Comparison of ENCODE assay signal across 6 mouse cellular contexts in genomic region chr2:71837261-71837660, GRCm38 (mm10).
"Had no signal": no experiment of that assay in that cellular context is flagged by ENCODE, and none has a peak within 500 bp of the region (broad histone marks: within the 10 kb centered on the region; RNA-seq: fewer than 3 reads in every experiment).

No protein-coding gene starts in this region.

- H3K9me3 ChIP-seq: intestine, embryonic 15.5 days; limb, embryonic 12.5 days; midbrain, embryonic 15.5 days; neural tube, embryonic 13.5 days had no signal

- H3K9ac ChIP-seq: intestine, embryonic 15.5 days; limb, embryonic 12.5 days; liver, embryonic 14.5 days; midbrain, embryonic 15.5 days; neural tube, embryonic 13.5 days had no signal

- ATAC-seq: intestine, embryonic 15.5 days; midbrain, embryonic 15.5 days had no signal

- H3K27me3 ChIP-seq: intestine, embryonic 15.5 days; limb, embryonic 12.5 days; midbrain, embryonic 15.5 days; neural tube, embryonic 13.5 days had no signal

- H3K4me1 ChIP-seq: intestine, embryonic 15.5 days; limb, embryonic 12.5 days; midbrain, embryonic 15.5 days; neural tube, embryonic 13.5 days had no signal

- H3K4me2 ChIP-seq: intestine, embryonic 15.5 days; limb, embryonic 12.5 days; midbrain, embryonic 15.5 days; neural tube, embryonic 13.5 days had no signal

- H3K36me3 ChIP-seq: limb, embryonic 12.5 days; midbrain, embryonic 15.5 days had no signal

- H3K4me3 ChIP-seq: intestine, embryonic 15.5 days; limb, embryonic 12.5 days; midbrain, embryonic 15.5 days; neural tube, embryonic 13.5 days had no signal

- H3K27ac ChIP-seq: intestine, embryonic 15.5 days; kidney, postnatal 0 days; limb, embryonic 12.5 days; liver, embryonic 14.5 days; midbrain, embryonic 15.5 days; neural tube, embryonic 13.5 days had no signal
